Mouse (Mus musculus) erythroblast, embryonic 14.5 days (primary cell): ENCODE results near the gene Plekha5.

ENCODE experiments used
- GATA1 ChIP-seq: IDR thresholded peaks from 2 replicates; pipeline ENCODE4 v1.6.1; 2012; ENCODE audit warnings: low read length, inconsistent platforms, mixed read lengths
- TAL1 ChIP-seq: IDR thresholded peaks from 3 replicates; pipeline ENCODE4 v1.6.1; 2012; ENCODE audit warnings: low read length, inconsistent platforms, mixed read lengths

- TF ChIP-seq TAL1: no peak
- TF ChIP-seq GATA1: no peak
Measured at GRCm38 (mm10) chr6:140498958-140499357, 75.1 kb downstream of the Plekha5 start.
